Comparison of ENCODE assay signal across 25 mouse cellular contexts in the genomic region with DNA sequence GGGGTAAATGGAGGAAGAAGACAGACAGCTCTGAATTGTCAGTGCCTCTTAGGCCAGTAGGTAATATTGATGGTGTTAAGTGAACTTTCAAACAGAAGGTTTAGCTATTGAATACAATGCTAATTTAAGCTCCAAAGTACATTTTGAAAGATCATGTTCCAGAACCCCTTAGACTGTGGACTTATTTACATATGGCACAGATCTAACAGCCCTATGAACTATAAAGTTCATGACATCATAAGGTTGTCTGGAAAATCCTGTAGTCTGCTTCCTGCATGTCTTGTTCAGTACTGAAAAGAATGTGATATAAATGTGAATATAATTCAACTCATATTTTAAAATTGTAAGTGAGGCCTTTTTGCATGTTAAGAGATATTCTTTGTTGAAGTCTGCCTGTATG. TPM values are rescaled to one million over a fixed set of nuclear protein-coding genes. Genes with fewer than 3 reads are reported as not detected.
DNase-seq lines count a peak whose midpoint lies in the region; ATAC-seq and TF ChIP-seq lines count a peak whose summit lies in the region.
"Had no signal": no experiment of that assay in that cellular context is flagged by ENCODE, and none has a peak within 500 bp of the region (broad histone marks: within the 10 kb centered on the region; RNA-seq: fewer than 3 reads in every experiment).

No protein-coding gene starts in this region.

- intact Hi-C loops in left cerebral cortex, postnatal 36 days (cut with DNase I): no loop called here

- TF ChIP-seq CTCF in liver, postnatal 0 days (IDR thresholded peaks at IDR 0.05; ENCODE audit: low read depth): no peak

- H3K27ac ChIP-seq in liver, postnatal 0 days (ENCODE audit: low read depth): no peak overlapping the region
- no peak overlapping the region for H3K27ac ChIP-seq in liver, embryonic 11.5 days (ENCODE audit: low read depth, low read length)
- H3K27ac ChIP-seq in intestine, embryonic 16.5 days (ENCODE audit: low read length): no peak overlapping the region
- H3K27ac ChIP-seq: embryonic facial prominence, embryonic 10.5 days; embryonic facial prominence, embryonic 12.5 days; forebrain, embryonic 13.5 days; forebrain, embryonic 15.5 days had no signal

- no peaks in the 10 kb centered on the region for H3K9me3 ChIP-seq in liver, postnatal 0 days (ENCODE audit: low read length)
- no peaks in the 10 kb centered on the region for H3K9me3 ChIP-seq in liver, embryonic 11.5 days (ENCODE audit: control insufficient read depth, low read length)
- H3K9me3 ChIP-seq in intestine, embryonic 16.5 days (ENCODE audit: control insufficient read depth, low read length): no peaks in the 10 kb centered on the region
- H3K9me3 ChIP-seq: embryonic facial prominence, embryonic 12.5 days; forebrain, embryonic 13.5 days had no signal

- DNase-seq in liver, postnatal 0 days: no peak
- DNase-seq in liver, embryonic 11.5 days (ENCODE audit: low spot score): no peak
- peak; percentile 6 for DNase-seq in large intestine, adult 2 months (ENCODE audit: low read depth, low spot score)
- no peak for DNase-seq in urinary bladder, postnatal 14 days (ENCODE audit: low spot score)
- no peak for DNase-seq in left cerebral cortex, postnatal 36 days (ENCODE audit: low spot score in 2 of 2)
- DNase-seq: adrenal gland, adult 2 months; adrenal gland, postnatal 10 days; adrenal gland, postnatal 25 days; cerebellum, adult 11-12 months; cerebellum, adult 2 months; cerebellum, adult 9-10 months; cerebellum, postnatal 10 days; cerebellum, postnatal 25 days had no signal

- no peak overlapping the region for H3K4me2 ChIP-seq in liver, postnatal 0 days (ENCODE audit: low read depth, low read length)
- H3K4me2 ChIP-seq in liver, embryonic 11.5 days: no peak overlapping the region
- no peak overlapping the region for H3K4me2 ChIP-seq in intestine, embryonic 16.5 days (ENCODE audit: low read depth, low read length)
- H3K4me2 ChIP-seq: embryonic facial prominence, embryonic 12.5 days; forebrain, embryonic 13.5 days; forebrain, embryonic 15.5 days had no signal

- no peaks in the 10 kb centered on the region for H3K27me3 ChIP-seq in liver, postnatal 0 days (ENCODE audit: insufficient read depth, low read length)
- H3K27me3 ChIP-seq in liver, embryonic 11.5 days (replicated peaks; ENCODE audit: control insufficient read depth, insufficient read depth, low read length): no peaks in the 10 kb centered on the region
- H3K27me3 ChIP-seq in intestine, embryonic 16.5 days (replicated peaks; ENCODE audit: control insufficient read depth, insufficient read depth, low read length): no peaks in the 10 kb centered on the region
- H3K27me3 ChIP-seq: embryonic facial prominence, embryonic 12.5 days; forebrain, embryonic 13.5 days; forebrain, embryonic 15.5 days had no signal

- TF ChIP-seq EP300 in liver, postnatal 0 days (IDR thresholded peaks at IDR 0.05; ENCODE audit: low read depth): no peak

- H3K4me1 ChIP-seq in liver, postnatal 0 days (ENCODE audit: insufficient read depth): no peaks in the 10 kb centered on the region
- H3K4me1 ChIP-seq in liver, embryonic 11.5 days (replicated peaks; ENCODE audit: control insufficient read depth, insufficient read depth, low read length): no peaks in the 10 kb centered on the region
- H3K4me1 ChIP-seq in intestine, embryonic 16.5 days (ENCODE audit: control insufficient read depth, insufficient read depth, low read length): no peaks in the 10 kb centered on the region
- H3K4me1 ChIP-seq: embryonic facial prominence, embryonic 10.5 days; embryonic facial prominence, embryonic 12.5 days; forebrain, embryonic 13.5 days; forebrain, embryonic 15.5 days had no signal

- H3K9ac ChIP-seq in liver, postnatal 0 days (replicated peaks): no peak overlapping the region
- no peak overlapping the region for H3K9ac ChIP-seq in liver, embryonic 11.5 days (ENCODE audit: low read depth, low read length)
- no peak overlapping the region for H3K9ac ChIP-seq in intestine, embryonic 16.5 days (ENCODE audit: low read depth, low read length)
- H3K9ac ChIP-seq: embryonic facial prominence, embryonic 12.5 days; forebrain, embryonic 13.5 days; forebrain, embryonic 15.5 days had no signal

- peak; percentile 25; the same call in 1 of the 2 replicates for ATAC-seq in liver, postnatal 0 days
- ATAC-seq in liver, embryonic 11.5 days (replicated peaks; ENCODE audit: low FRiP score): no peak
- peak; percentile 86 for ATAC-seq in intestine, embryonic 16.5 days
- ATAC-seq: forebrain, embryonic 13.5 days; forebrain, embryonic 15.5 days had no signal

- no peak overlapping the region for H3K4me3 ChIP-seq in liver, postnatal 0 days (ENCODE audit: low read depth, low read length)
- no peak overlapping the region for H3K4me3 ChIP-seq in liver, embryonic 11.5 days (ENCODE audit: low read depth, low read length)
- no peak overlapping the region for H3K4me3 ChIP-seq in intestine, embryonic 16.5 days (ENCODE audit: low read length)
- H3K4me3 ChIP-seq: embryonic facial prominence, embryonic 10.5 days; embryonic facial prominence, embryonic 12.5 days; forebrain, embryonic 13.5 days; forebrain, embryonic 15.5 days had no signal

- no peaks in the 10 kb centered on the region for H3K36me3 ChIP-seq in liver, postnatal 0 days (replicated peaks; ENCODE audit: insufficient read depth, low read length)
- no peaks in the 10 kb centered on the region for H3K36me3 ChIP-seq in liver, embryonic 11.5 days (ENCODE audit: control insufficient read depth, insufficient read depth, low read length)
- no peaks in the 10 kb centered on the region for H3K36me3 ChIP-seq in intestine, embryonic 16.5 days (ENCODE audit: control insufficient read depth, insufficient read depth, low read length)
- H3K36me3 ChIP-seq: embryonic facial prominence, embryonic 10.5 days; embryonic facial prominence, embryonic 12.5 days; forebrain, embryonic 15.5 days had no signal

RNA-seq across cellular contexts. Expression of gene Asnsd1, which starts 6.4 kb away (rescaled TPM):
- 36.0 and 36.2 TPM in 2 replicates for polyA plus RNA-seq in liver, postnatal 0 days (2015; fragmentation: Nextera tagmentation; extraction: Ambion mirVana)
- polyA plus RNA-seq in liver, embryonic 11.5 days (2014; fragmentation: Nextera tagmentation; extraction: Ambion mirVana): 92.4 and 98.4 TPM in 2 replicates
- polyA plus RNA-seq in intestine, embryonic 16.5 days (2015; fragmentation: Nextera tagmentation; extraction: Ambion mirVana): 67.5 and 69.7 TPM in 2 replicates
- 5.6 and 7.6 TPM in 2 replicates for polyA plus RNA-seq in large intestine, adult 2 months (2012; rRNA removed)
- 10 to 100 TPM; 25.0 to 26.7 TPM for total RNA-seq in left cerebral cortex, postnatal 36 days (2021)

RNA-seq across cellular contexts. Expression of gene Gm28551, which starts 6.5 kb away (rescaled TPM):
- 0.11 TPM in 2 replicates for polyA plus RNA-seq in liver, postnatal 0 days (2015; fragmentation: Nextera tagmentation; extraction: Ambion mirVana)
- 0.40 and 0.51 TPM in 2 replicates for polyA plus RNA-seq in liver, embryonic 11.5 days (2014; fragmentation: Nextera tagmentation; extraction: Ambion mirVana)
- polyA plus RNA-seq in intestine, embryonic 16.5 days (2015; fragmentation: Nextera tagmentation; extraction: Ambion mirVana): 0.39 and 0.53 TPM in 2 replicates
- polyA plus RNA-seq in large intestine, adult 2 months (2012; rRNA removed): not detected in 2 replicates
- total RNA-seq in left cerebral cortex, postnatal 36 days (2021): not detected
- total RNA-seq: adrenal gland, postnatal 10 days; adrenal gland, postnatal 25 days; adrenal gland, postnatal 4 days; MEL had no signal
- polyA plus RNA-seq: adrenal gland, adult 2 months had no signal

RNA-seq across cellular contexts. Expression of gene Asdurf, which starts 6.6 kb away (rescaled TPM):
- polyA plus RNA-seq in liver, postnatal 0 days (2015; fragmentation: Nextera tagmentation; extraction: Ambion mirVana): 2.8 and 5.0 TPM in 2 replicates
- polyA plus RNA-seq in liver, embryonic 11.5 days (2014; fragmentation: Nextera tagmentation; extraction: Ambion mirVana): not detected in 2 replicates
- 7.5 TPM in 1 of 2 replicates, not detected in the other for polyA plus RNA-seq in intestine, embryonic 16.5 days (2015; fragmentation: Nextera tagmentation; extraction: Ambion mirVana)
- not detected in 2 replicates for polyA plus RNA-seq in large intestine, adult 2 months (2012; rRNA removed)
- 1 to 10 TPM in 1 of 2 experiments, not detected in 1; 3.5 TPM for total RNA-seq in left cerebral cortex, postnatal 36 days (2021)
- total RNA-seq: adrenal gland, postnatal 25 days; adrenal gland, postnatal 4 days; ES-E14; MEL had no signal
- polyA plus RNA-seq: adrenal gland, adult 2 months; brain, embryonic 14.5 days; C2C12; cerebellum, adult 2 months; cortical plate, adult 2 months; embryonic facial prominence, embryonic 10.5 days; embryonic facial prominence, embryonic 12.5 days; forebrain, embryonic 11.5 days had no signal

RNA-seq across cellular contexts. Expression of gene Osgepl1, which starts 45.6 kb away (rescaled TPM):
- polyA plus RNA-seq in liver, postnatal 0 days (2015; fragmentation: Nextera tagmentation; extraction: Ambion mirVana): 16.8 and 16.9 TPM in 2 replicates
- 32.1 and 36.6 TPM in 2 replicates for polyA plus RNA-seq in liver, embryonic 11.5 days (2014; fragmentation: Nextera tagmentation; extraction: Ambion mirVana)
- 25.2 and 25.7 TPM in 2 replicates for polyA plus RNA-seq in intestine, embryonic 16.5 days (2015; fragmentation: Nextera tagmentation; extraction: Ambion mirVana)
- polyA plus RNA-seq in large intestine, adult 2 months (2012; rRNA removed): 3.7 and 4.6 TPM in 2 replicates
- 10 to 100 TPM; 19.6 to 21.3 TPM for total RNA-seq in left cerebral cortex, postnatal 36 days (2021)
